Mouse (Mus musculus) heart, postnatal 0 days (tissue): Measurements from ENCODE around the gene Tmem181a.
"Not testable (repeated sequence)": the region's sequence is repeated elsewhere in the genome, so short reads cannot be mapped to it uniquely, and the experiment has no call there.

ENCODE experiments used
- CTCF ChIP-seq: IDR thresholded peaks from 2 replicates; pipeline ENCODE4 v1.5.1; 2016; ENCODE audit warnings: antibody characterized with exemption, control low read depth, low read depth
- EP300 ChIP-seq: IDR thresholded peaks from 2 replicates; pipeline ENCODE4 v1.6.1; 2016; ENCODE audit warnings: antibody characterized with exemption, low read depth

DNA sequence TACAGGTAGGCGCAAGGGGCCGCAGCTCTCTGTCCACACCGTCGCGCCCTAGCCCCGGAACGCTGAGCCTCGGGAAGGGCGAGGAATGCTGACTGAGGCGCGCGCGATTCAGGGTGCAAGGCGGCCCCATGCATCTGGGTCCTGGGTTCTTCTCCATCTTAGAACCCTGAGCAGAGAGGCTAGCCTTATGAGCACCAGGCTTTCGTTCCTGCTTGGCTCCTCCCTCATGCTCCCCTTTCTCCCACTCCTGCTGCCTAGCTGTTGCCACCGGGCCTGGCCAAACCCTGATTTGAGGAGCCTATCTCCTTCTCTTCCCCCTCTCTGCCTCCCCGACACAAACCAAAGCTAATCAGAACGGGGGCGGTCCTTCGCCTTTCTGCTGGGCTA is 403 bp downstream of the Tmem181a start:
- TF ChIP-seq CTCF, EP300: not testable (repeated sequence)
